8 mouse cellular contexts compared by ENCODE assay signal in the genomic region with DNA sequence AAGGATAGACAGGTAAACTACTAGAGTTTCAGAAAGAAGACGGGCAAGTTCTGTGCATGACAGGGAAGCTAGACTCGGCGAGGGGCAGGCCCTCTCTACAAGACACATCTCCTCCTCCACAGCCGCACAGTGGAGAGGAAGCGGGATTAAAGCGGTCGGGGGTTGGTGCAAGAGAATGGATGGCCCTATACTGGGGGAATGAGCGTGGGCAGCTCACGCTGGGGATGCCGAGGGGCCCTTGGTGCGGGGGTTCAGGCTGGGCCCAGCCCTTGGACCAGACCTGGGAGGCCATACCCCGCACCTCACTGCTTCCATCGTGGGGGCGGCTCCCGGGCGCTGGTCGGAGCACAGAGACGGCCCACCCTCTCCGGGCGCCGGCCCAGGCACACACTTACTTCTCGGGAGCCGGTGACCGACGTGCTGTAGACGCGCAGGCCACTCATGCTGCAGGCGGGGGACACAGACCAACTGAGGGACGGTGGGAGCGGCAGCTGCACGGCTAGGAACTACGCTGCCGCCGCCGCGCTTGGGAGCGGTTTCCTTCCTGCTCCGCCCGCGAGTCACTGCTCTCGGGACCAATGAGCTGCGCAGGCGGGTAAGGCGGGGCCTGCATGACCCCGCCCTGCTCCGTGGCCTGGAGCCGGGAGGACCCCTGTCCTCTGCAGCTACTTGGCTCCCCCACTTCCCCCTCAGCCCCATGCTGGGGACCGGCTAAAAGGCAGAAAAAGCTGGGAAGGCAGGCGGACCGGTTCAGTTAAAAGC. TPM values are rescaled to one million over a fixed set of nuclear protein-coding genes. Genes with fewer than 3 reads are reported as not detected.
DNase-seq lines count a peak whose midpoint lies in the region; ATAC-seq and TF ChIP-seq lines count a peak whose summit lies in the region.

TSS of gene Sh3bgrl3 (minus strand) at position 569 of the 762 bp plus-strand sequence.

- peak within 1 kb of the TSS; percentile 72 for H3ac ChIP-seq in C2C12 (ENCODE audit: control insufficient read depth, insufficient read length, low read depth)

- peak; percentile 78 for ATAC-seq in erythroblast, adult 5-6 weeks (replicated peaks; ENCODE audit: low FRiP score, poor library complexity, severe bottlenecking)
- ATAC-seq in kidney, embryonic 14.5 days (ENCODE audit: low FRiP score, low TSS enrichment): peak; percentile 93
- peak; percentile 96 for ATAC-seq in limb, embryonic 14.5 days (ENCODE audit: low FRiP score, low read depth)
- peak; percentile 95 for ATAC-seq in midbrain, embryonic 16.5 days

- peaks cover 5% of the 10 kb centered on the region for H3K36me3 ChIP-seq in C2C12 (ENCODE audit: control insufficient read depth, insufficient read depth)
- H3K36me3 ChIP-seq in heart, embryonic 10.5 days: peaks cover 29% of the 10 kb centered on the region
- H3K36me3 ChIP-seq in kidney, embryonic 14.5 days (ENCODE audit: control insufficient read depth, insufficient read depth, low read length): peaks cover 12% of the 10 kb centered on the region; the same call in 1 of the 2 replicates
- H3K36me3 ChIP-seq in limb, embryonic 14.5 days (ENCODE audit: control insufficient read depth, insufficient read depth, low read length): peaks cover 24% of the 10 kb centered on the region
- H3K36me3 ChIP-seq in midbrain, embryonic 16.5 days (ENCODE audit: control insufficient read depth, insufficient read depth, low read length): peaks cover 5% of the 10 kb centered on the region; the same call in 1 of the 2 replicates

- TF ChIP-seq CTCF in C2C12 (IDR thresholded peaks at IDR 0.05; ENCODE audit: control insufficient read depth, insufficient read depth, insufficient read length): no peak
- no peak for TF ChIP-seq CTCF in brain, embryonic 14.5 days (IDR thresholded peaks at IDR 0.05; ENCODE audit: borderline replicate concordance, extremely low read depth, insufficient read depth, insufficient read length)

- peak within 1 kb of the TSS; percentile 77 for H3K4me2 ChIP-seq in kidney, embryonic 14.5 days (replicated peaks; ENCODE audit: low read depth, low read length)
- peak within 1 kb of the TSS; percentile 80 for H3K4me2 ChIP-seq in limb, embryonic 14.5 days (replicated peaks; ENCODE audit: low read depth, low read length, severe bottlenecking)
- peak within 1 kb of the TSS; percentile 90 for H3K4me2 ChIP-seq in midbrain, embryonic 16.5 days (ENCODE audit: low read length)

- peak; percentile 95 for DNase-seq in brain, embryonic 14.5 days (ENCODE audit: low read depth)
- peak; percentile 95 for DNase-seq in heart, embryonic 10.5 days (ENCODE audit: low spot score)
- DNase-seq in limb, embryonic 14.5 days (ENCODE audit: low spot score): peak; percentile 92
- peak; percentile 76 to 90 for DNase-seq in spleen, postnatal 10 days (ENCODE audit: low spot score in 2 of 2)

- H3K79me3 ChIP-seq in C2C12 (ENCODE audit: low read depth): peaks cover 8% of the 10 kb centered on the region

- peaks cover 64% of the 10 kb centered on the region for H3K4me1 ChIP-seq in heart, embryonic 10.5 days
- H3K4me1 ChIP-seq in kidney, embryonic 14.5 days (ENCODE audit: control insufficient read depth, insufficient read depth, low read length): peaks cover 16% of the 10 kb centered on the region
- peaks cover 22% of the 10 kb centered on the region for H3K4me1 ChIP-seq in limb, embryonic 14.5 days (ENCODE audit: control insufficient read depth, insufficient read depth, low read length)
- H3K4me1 ChIP-seq in midbrain, embryonic 16.5 days (ENCODE audit: control insufficient read depth, insufficient read depth, low read length): peaks cover 20% of the 10 kb centered on the region

- no peaks in the 10 kb centered on the region for H3K27me3 ChIP-seq in C2C12 (ENCODE audit: control insufficient read depth, insufficient read depth, insufficient read length)
- no peaks in the 10 kb centered on the region for H3K27me3 ChIP-seq in heart, embryonic 10.5 days (ENCODE audit: insufficient read depth, poor library complexity, severe bottlenecking)
- H3K27me3 ChIP-seq in kidney, embryonic 14.5 days (ENCODE audit: control insufficient read depth, insufficient read depth, low read length): no peaks in the 10 kb centered on the region
- no peaks in the 10 kb centered on the region for H3K27me3 ChIP-seq in limb, embryonic 14.5 days (ENCODE audit: control insufficient read depth, insufficient read depth, low read length)
- no peaks in the 10 kb centered on the region for H3K27me3 ChIP-seq in midbrain, embryonic 16.5 days (ENCODE audit: control insufficient read depth, insufficient read depth, low read depth, low read length)

- peak; percentile 39; the same call in 1 of the 2 replicates for TF ChIP-seq POLR2A in brain, embryonic 14.5 days (IDR thresholded peaks at IDR 0.05; ENCODE audit: borderline replicate concordance, extremely low read depth, insufficient read depth, insufficient read length, poor library complexity, severe bottlenecking)
- peak; percentile 66; the same call in 1 of the 2 replicates for TF ChIP-seq POLR2A in limb, embryonic 14.5 days (IDR thresholded peaks at IDR 0.05; ENCODE audit: borderline replicate concordance, extremely low read depth, insufficient read depth, insufficient read length)

- no peaks in the 10 kb centered on the region for H3K9me3 ChIP-seq in heart, embryonic 10.5 days
- no peaks in the 10 kb centered on the region for H3K9me3 ChIP-seq in kidney, embryonic 14.5 days (ENCODE audit: control insufficient read depth, low read length)
- H3K9me3 ChIP-seq in limb, embryonic 14.5 days (ENCODE audit: control insufficient read depth, low read length): no peaks in the 10 kb centered on the region
- H3K9me3 ChIP-seq in midbrain, embryonic 16.5 days (replicated peaks; ENCODE audit: control insufficient read depth, low read length, poor library complexity, severe bottlenecking): no peaks in the 10 kb centered on the region

- H3K4me3 ChIP-seq in C2C12 (ENCODE audit: insufficient read depth, poor library complexity, severe bottlenecking): peak within 1 kb of the TSS; percentile 64
- peak within 1 kb of the TSS; percentile 75 for H3K4me3 ChIP-seq in heart, embryonic 10.5 days
- H3K4me3 ChIP-seq in kidney, embryonic 14.5 days (ENCODE audit: low read length): peak within 1 kb of the TSS; percentile 80
- peak within 1 kb of the TSS; percentile 87 for H3K4me3 ChIP-seq in limb, embryonic 14.5 days (replicated peaks; ENCODE audit: low read length)
- peak within 1 kb of the TSS; percentile 87 for H3K4me3 ChIP-seq in midbrain, embryonic 16.5 days (ENCODE audit: low read depth, low read length)

- WGBS in heart, embryonic 10.5 days: under 1% methylated on average over 50 of the region's 50 CpGs
- under 1% methylated on average over 46 of the region's 50 CpGs for WGBS in kidney, embryonic 14.5 days
- under 1% methylated on average over 50 of the region's 50 CpGs for whole genome bisulfite sequencing in limb, embryonic 14.5 days
- under 1% methylated on average over 49 of the region's 50 CpGs for WGBS in midbrain, embryonic 16.5 days

- peak within 1 kb of the TSS; percentile 77 for H3K9ac ChIP-seq in kidney, embryonic 14.5 days (ENCODE audit: low read depth, low read length)
- H3K9ac ChIP-seq in limb, embryonic 14.5 days (ENCODE audit: low read depth, low read length, severe bottlenecking): peak within 1 kb of the TSS; percentile 81
- peak within 1 kb of the TSS; percentile 91 for H3K9ac ChIP-seq in midbrain, embryonic 16.5 days (ENCODE audit: low read depth, low read length)

- H3K27ac ChIP-seq in heart, embryonic 10.5 days: peak within 1 kb of the TSS; percentile 89
- peak within 1 kb of the TSS; percentile 89 for H3K27ac ChIP-seq in kidney, embryonic 14.5 days (ENCODE audit: low read depth, low read length)
- peak within 1 kb of the TSS; percentile 89 for H3K27ac ChIP-seq in limb, embryonic 14.5 days (replicated peaks; ENCODE audit: low read depth, low read length)
- peak within 1 kb of the TSS; percentile 82 for H3K27ac ChIP-seq in midbrain, embryonic 16.5 days (ENCODE audit: low read length)

- H3K79me2 ChIP-seq in C2C12 (ENCODE audit: control insufficient read depth, insufficient read depth): peaks cover 17% of the 10 kb centered on the region

TF ChIP-seq in C2C12, 6 proteins besides CTCF, POLR2A, EP300 and RAD21:
- TF ChIP-seq MAX (IDR thresholded peaks at IDR 0.05): peak; percentile 18
- no peak for TF ChIP-seq MYOG (IDR thresholded peaks at IDR 0.05; ENCODE audit: control insufficient read depth, extremely low read depth, insufficient read length)
- TF ChIP-seq MYOD1 (IDR thresholded peaks at IDR 0.05; ENCODE audit: control insufficient read depth, insufficient read length, low read depth): no peak
- TF ChIP-seq USF1 (IDR thresholded peaks at IDR 0.05; ENCODE audit: low read depth): no peak
- no peak for TF ChIP-seq FOSL1 (IDR thresholded peaks at IDR 0.05; ENCODE audit: insufficient read depth, low read length, poor library complexity, severe bottlenecking)
- no peak for TF ChIP-seq CEBPB (IDR thresholded peaks at IDR 0.05; ENCODE audit: low read depth)

RNA-seq across cellular contexts. Expression of gene Sh3bgrl3, which starts in this region (rescaled TPM):
- 375 TPM for polyA plus RNA-seq in C2C12 (2012; fragmentation: generic; extraction: Trizol)
- polyA plus RNA-seq in brain, embryonic 14.5 days (2012; rRNA removed): 240 and 300 TPM in 2 replicates
- 231 and 242 TPM in 2 replicates for total RNA-seq in erythroblast, adult 5-6 weeks (2015; ENCODE audit: low replicate concordance)
- 56.2 and 119 TPM in 2 replicates for total RNA-seq in erythroblast, adult 5-6 weeks (2017; ENCODE audit: low replicate concordance)
- 188 and 243 TPM in 2 replicates for polyA plus RNA-seq in heart, embryonic 10.5 days (2016; fragmentation: Nextera tagmentation; extraction: Ambion mirVana)
- polyA plus RNA-seq in kidney, embryonic 14.5 days (2014; fragmentation: Nextera tagmentation; extraction: Ambion mirVana): 424 TPM in 2 replicates
- polyA plus RNA-seq in limb, embryonic 14.5 days (2012; rRNA removed): 325 and 365 TPM in 2 replicates
- polyA plus RNA-seq in limb, embryonic 14.5 days (2014; fragmentation: Nextera tagmentation; extraction: Ambion mirVana): 532 and 538 TPM in 2 replicates
- 421 and 430 TPM in 2 replicates for polyA plus RNA-seq in midbrain, embryonic 16.5 days (2015; fragmentation: Nextera tagmentation; extraction: Ambion mirVana)

Comparison
In these comparisons a context has a peak if more than half of its experiments do, and no peak if none do; other contexts are left out.
1. Peak in every context shown above with its lines: DNase-seq, ATAC-seq, H3K4me3 ChIP-seq and H3K27ac ChIP-seq.